Mouse (Mus musculus) C2C12 (cell line): ENCODE results near the gene Chdh. TPM values are rescaled to one million over a fixed set of nuclear protein-coding genes. Genes with fewer than 3 reads are reported as not detected.

Source experiments
- H3K27me3 ChIP-seq: one replicate; pipeline ENCODE4 v1.6.1; 2011; ENCODE audit not compliant: control insufficient read depth, insufficient read depth, insufficient read length
- H3K36me3 ChIP-seq: one replicate; pipeline ENCODE4 v1.6.1; 2011; ENCODE audit not compliant: control insufficient read depth, insufficient read depth
- H3K4me3 ChIP-seq: one replicate; pipeline ENCODE4 v1.5.1; 2011; ENCODE audit warnings: mild to moderate bottlenecking, control low read depth; ENCODE audit not compliant: poor library complexity, insufficient read depth, severe bottlenecking
- H3K79me2 ChIP-seq: one replicate; pipeline ENCODE4 v1.6.1; 2011; ENCODE audit not compliant: control insufficient read depth, insufficient read depth
- H3K79me3 ChIP-seq: one replicate; pipeline ENCODE4 v1.6.1; 2011; ENCODE audit warnings: low read depth, control low read depth
- H3ac ChIP-seq: one replicate; pipeline ENCODE3; 2011; ENCODE audit warnings: low read depth; ENCODE audit not compliant: control insufficient read depth, insufficient read length
- CEBPB ChIP-seq: IDR thresholded peaks from one replicate; pipeline ENCODE4 v1.6.1; 2011; ENCODE audit warnings: low read depth, mild to moderate bottlenecking, control low read depth, moderate library complexity
- CTCF ChIP-seq: IDR thresholded peaks from one replicate; pipeline ENCODE4 v1.5.1; 2011; ENCODE audit not compliant: control insufficient read depth, insufficient read depth, insufficient read length
- FOSL1 ChIP-seq: IDR thresholded peaks from one replicate; pipeline ENCODE4 v1.8.0; 2011; ENCODE audit warnings: mild to moderate bottlenecking, low read length; ENCODE audit not compliant: poor library complexity, insufficient read depth, severe bottlenecking
- MAX ChIP-seq: IDR thresholded peaks from one replicate; pipeline ENCODE4 v1.6.1; 2011; ENCODE audit warnings: mild to moderate bottlenecking, control low read depth
- MYOD1 ChIP-seq: IDR thresholded peaks from one replicate; pipeline ENCODE4 v1.6.1; 2011; ENCODE audit warnings: low read depth; ENCODE audit not compliant: control insufficient read depth, insufficient read length
- MYOG ChIP-seq: IDR thresholded peaks from one replicate; pipeline ENCODE4 v1.6.1; 2011; ENCODE audit not compliant: control insufficient read depth, insufficient read length; ENCODE audit errors: extremely low read depth
- USF1 ChIP-seq: IDR thresholded peaks from one replicate; pipeline ENCODE4 v1.6.1; 2011; ENCODE audit warnings: low read depth, mild to moderate bottlenecking, control low read depth, moderate library complexity
- polyA plus RNA-seq: library from polyadenylated mRNA; unstranded; fragments of >200 nt; fragmentation: generic; extraction: Trizol; gene quantifications from one replicate; pipeline ENCODE4 v1.2.1, GENCODE M21; 2012; ENCODE audit warnings: missing spikeins

The Chdh gene
- polyA plus RNA-seq, 1 experiment, result not detected

- TF ChIP-seq MAX (no peak), CTCF (no peak), MYOG (no peak), CEBPB (no peak), USF1 (no peak), FOSL1 (no peak), MYOD1 (no peak)
- H3K4me3 ChIP-seq, result no peak overlapping the region
These were observed 9.4 kb upstream of the Chdh start for GRCm38 (mm10) chr14:29999475-29999811.

GRCm38 (mm10) chr14:30009864-30010560 is 1.2 kb downstream of the Chdh start:
- H3K4me3 ChIP-seq, result no peak overlapping the region
- no peak for TF ChIP-seq MAX
- no peak for TF ChIP-seq MYOG
- TF ChIP-seq CEBPB, result no peak
- H3K27me3 ChIP-seq, result peaks cover 17% of the 10 kb centered on the region
- H3K79me3 ChIP-seq, result no peaks in the 10 kb centered on the region
- H3K79me2 ChIP-seq, result no peaks in the 10 kb centered on the region
- no peaks in the 10 kb centered on the region for H3K36me3 ChIP-seq
- no peak overlapping the region for H3ac ChIP-seq

More at GRCm38 (mm10) chr14:29999475-29999811, 9.4 kb upstream of the Chdh start:
- no peak overlapping the region for H3ac ChIP-seq
- H3K36me3 ChIP-seq, result peaks cover 8% of the 10 kb centered on the region
- H3K27me3 ChIP-seq, result peaks cover 7% of the 10 kb centered on the region
- H3K79me2 ChIP-seq, result no peaks in the 10 kb centered on the region
- H3K79me3 ChIP-seq, result no peaks in the 10 kb centered on the region

GRCm38 (mm10) chr14:30011886-30012560 is 3.2 kb downstream of the Chdh start:
- peaks cover 17% of the 10 kb centered on the region for H3K27me3 ChIP-seq
- no peaks in the 10 kb centered on the region for H3K79me3 ChIP-seq
- no peaks in the 10 kb centered on the region for H3K79me2 ChIP-seq
- H3K36me3 ChIP-seq, result no peaks in the 10 kb centered on the region
- TF ChIP-seq USF1, result no peak
- TF ChIP-seq MYOD1, result no peak
- no peak for TF ChIP-seq CTCF
- no peak for TF ChIP-seq FOSL1
- no peak for TF ChIP-seq MYOG
- no peak for TF ChIP-seq CEBPB
- TF ChIP-seq MAX, result no peak
- H3ac ChIP-seq, result no peak overlapping the region
- no peak overlapping the region for H3K4me3 ChIP-seq

- Histone ChIP-seq H3K4me3 (no peak overlapping the region), H3ac (no peak overlapping the region)
These were observed 5.7 kb downstream of the Chdh start for GRCm38 (mm10) chr14:30014487-30014886.

GRCm38 (mm10) chr14:30015008-30015407 is 6.2 kb downstream of the Chdh start:
- TF ChIP-seq MYOD1 (no peak), CEBPB (no peak), MYOG (no peak)
- Histone ChIP-seq H3K36me3 (no peaks in the 10 kb centered on the region), H3K79me3 (no peaks in the 10 kb centered on the region), H3K27me3 (peaks cover 19% of the 10 kb centered on the region), H3K4me3 (no peak overlapping the region), H3K79me2 (no peaks in the 10 kb centered on the region), H3ac (no peak overlapping the region)

More at GRCm38 (mm10) chr14:30014487-30014886, 5.7 kb downstream of the Chdh start:
- Histone ChIP-seq H3K79me2 (no peaks in the 10 kb centered on the region), H3K36me3 (no peaks in the 10 kb centered on the region), H3K79me3 (no peaks in the 10 kb centered on the region), H3K27me3 (peaks cover 19% of the 10 kb centered on the region)
- TF ChIP-seq FOSL1 (no peak), MYOD1 (no peak), USF1 (no peak), CTCF (no peak), CEBPB (no peak), MAX (no peak), MYOG (no peak)

- no peak overlapping the region for H3ac ChIP-seq
- no peaks in the 10 kb centered on the region for H3K36me3 ChIP-seq
- TF ChIP-seq CEBPB (no peak), CTCF (no peak), MYOG (no peak), MAX (no peak), USF1 (no peak), FOSL1 (no peak), MYOD1 (no peak)
- no peaks in the 10 kb centered on the region for H3K79me2 ChIP-seq
- no peaks in the 10 kb centered on the region for H3K79me3 ChIP-seq
- H3K4me3 ChIP-seq, result no peak overlapping the region
- peaks cover 19% of the 10 kb centered on the region for H3K27me3 ChIP-seq
These were observed 7.8 kb downstream of the Chdh start for GRCm38 (mm10) chr14:30016666-30017065.
